Mouse (Mus musculus): ENCODE data around the gene Ric8b. TPM values are rescaled to one million over a fixed set of nuclear protein-coding genes. Genes with fewer than 3 reads are reported as not detected.

The Ric8b gene
- polyA plus RNA-seq, 1 experiment, result 8.7 TPM

DNA sequence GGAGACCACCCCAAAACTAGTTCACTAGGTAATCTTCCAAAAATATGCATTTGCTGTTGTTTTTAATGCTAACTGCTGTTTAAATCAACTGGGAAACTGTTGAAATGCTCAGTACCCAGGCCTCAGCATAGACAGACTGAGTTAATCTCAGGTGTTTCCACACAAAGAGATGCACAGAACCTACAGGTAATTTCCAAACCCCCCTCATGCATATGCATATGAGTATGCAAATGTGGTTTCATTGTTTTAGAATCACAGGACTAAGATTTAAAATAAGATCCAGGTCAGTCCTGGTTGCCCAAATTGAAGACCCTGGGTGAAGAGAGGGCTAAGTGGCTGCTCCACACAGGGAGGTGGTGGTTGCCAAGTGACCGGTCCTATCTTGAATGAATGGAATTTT is 4.3 kb upstream of the Ric8b start:
- Histone ChIP-seq H3ac (ENCODE audit: control insufficient read depth, insufficient read length) (no peak overlapping the region), H3K27me3 (ENCODE audit: control insufficient read depth, insufficient read depth, insufficient read length) (no peaks in the 10 kb centered on the region), H3K36me3 (ENCODE audit: control insufficient read depth, insufficient read depth) (no peaks in the 10 kb centered on the region), H3K79me2 (ENCODE audit: control insufficient read depth, insufficient read depth) (peaks cover 5% of the 10 kb centered on the region), H3K4me3 (no peak overlapping the region), H3K4me2 (ENCODE audit: low read depth) (no peak overlapping the region)
- TF ChIP-seq MAX (IDR thresholded peaks at IDR 0.05; ENCODE audit: low read depth) (no peak), USF1 (IDR thresholded peaks at IDR 0.05; ENCODE audit: low read depth) (no peak), SRF (IDR thresholded peaks at IDR 0.05; ENCODE audit: control insufficient read depth, insufficient read length, low read depth) (no peak), E2F4 (IDR thresholded peaks at IDR 0.05; ENCODE audit: insufficient read depth) (no peak), MYOD1 (IDR thresholded peaks at IDR 0.05; ENCODE audit: control insufficient read depth in 1 of 3, insufficient read length in 2 of 3, low read depth in 2 of 3) (no peak), TCF12 (IDR thresholded peaks at IDR 0.05; ENCODE audit: insufficient read depth, poor library complexity, severe bottlenecking) (no peak), CEBPB (IDR thresholded peaks at IDR 0.05; ENCODE audit: insufficient read depth, poor library complexity, severe bottlenecking) (no peak), REST (IDR thresholded peaks at IDR 0.05; ENCODE audit: insufficient read depth, insufficient read length) (no peak), POLR2A (IDR thresholded peaks at IDR 0.05; ENCODE audit: insufficient read length, low read depth) (no peak), POLR2AphosphoS2 (IDR thresholded peaks at IDR 0.05; ENCODE audit: insufficient read length, low read depth) (no peak), MYOG (IDR thresholded peaks at IDR 0.05; ENCODE audit: control insufficient read depth in 1 of 3, insufficient read depth in 1 of 3, insufficient read length in 2 of 3, low read depth in 2 of 3) (no peak), TCF3 (IDR thresholded peaks at IDR 0.05; ENCODE audit: insufficient read length, low read depth) (no peak)

DNA sequence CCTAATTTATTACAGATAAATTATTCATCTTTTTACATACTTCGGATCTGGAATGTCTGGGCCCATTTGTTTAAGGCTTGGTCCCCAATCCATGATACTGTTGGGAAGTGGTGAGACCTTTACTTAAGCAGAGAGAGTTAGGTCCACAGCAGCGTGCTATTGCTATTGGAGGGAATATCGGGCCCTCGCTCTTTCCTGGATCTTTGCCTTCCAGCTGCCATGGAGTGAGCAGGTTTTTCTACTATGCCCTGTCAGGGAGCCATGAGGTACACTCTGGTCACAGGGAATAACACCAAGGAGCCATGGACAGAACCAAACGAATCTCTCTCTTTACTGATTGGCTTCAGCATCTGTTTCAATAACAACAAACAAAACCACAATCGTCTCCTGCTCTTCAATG is 1.9 kb upstream of the Ric8b start:
- Histone ChIP-seq H3K4me3 (no peak overlapping the region), H3K4me2 (ENCODE audit: low read depth) (no peak overlapping the region), H3K36me3 (ENCODE audit: control insufficient read depth, insufficient read depth) (no peaks in the 10 kb centered on the region), H3ac (ENCODE audit: control insufficient read depth, insufficient read length) (no peak overlapping the region), H3K27me3 (ENCODE audit: control insufficient read depth, insufficient read depth, insufficient read length) (no peaks in the 10 kb centered on the region), H3K79me2 (ENCODE audit: control insufficient read depth, insufficient read depth) (peaks cover 29% of the 10 kb centered on the region)
- no peak for TF ChIP-seq TCF12 (IDR thresholded peaks at IDR 0.05; ENCODE audit: insufficient read depth, poor library complexity, severe bottlenecking)

DNA sequence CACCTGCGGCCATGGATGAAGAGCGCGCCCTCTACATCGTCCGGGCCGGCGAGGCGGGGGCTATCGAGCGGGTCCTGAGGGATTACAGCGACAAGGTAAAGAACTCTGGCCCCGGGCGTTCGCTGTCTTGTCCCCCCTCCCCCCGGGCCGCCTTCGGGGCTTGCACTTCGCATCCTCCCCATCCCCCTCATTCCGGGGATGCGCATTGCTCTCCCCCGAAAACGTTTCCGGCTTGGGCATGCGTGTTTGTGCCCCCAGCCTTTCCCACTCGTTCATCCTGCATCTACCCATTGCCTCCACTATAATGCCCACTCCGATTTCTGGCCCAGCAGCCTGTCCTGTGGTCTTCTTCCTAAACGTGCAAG is 297 bp downstream of the Ric8b start:
- H3ac ChIP-seq (ENCODE audit: control insufficient read depth, insufficient read length), result peak overlapping the region; percentile 48
- no peaks in the 10 kb centered on the region for H3K27me3 ChIP-seq (ENCODE audit: control insufficient read depth, insufficient read depth, insufficient read length)
- peak overlapping the region; percentile 67 for H3K4me3 ChIP-seq
- peak overlapping the region; percentile 86 for H3K4me2 ChIP-seq (ENCODE audit: low read depth)
- peaks cover 5% of the 10 kb centered on the region for H3K36me3 ChIP-seq (ENCODE audit: control insufficient read depth, insufficient read depth)
- H3K79me2 ChIP-seq (ENCODE audit: control insufficient read depth, insufficient read depth), result peaks cover 51% of the 10 kb centered on the region
- TF ChIP-seq POLR2AphosphoS2 (IDR thresholded peaks at IDR 0.05; ENCODE audit: insufficient read length, low read depth), result peak; percentile 3
- no peak for TF ChIP-seq USF1 (IDR thresholded peaks at IDR 0.05; ENCODE audit: low read depth)
- TF ChIP-seq MYOG (IDR thresholded peaks at IDR 0.05; ENCODE audit: control insufficient read depth in 1 of 3, insufficient read depth in 1 of 3, insufficient read length in 2 of 3, low read depth in 2 of 3), result no peak
- TF ChIP-seq CEBPB (IDR thresholded peaks at IDR 0.05; ENCODE audit: insufficient read depth, poor library complexity, severe bottlenecking), result no peak
- TF ChIP-seq TCF12 (IDR thresholded peaks at IDR 0.05; ENCODE audit: insufficient read depth, poor library complexity, severe bottlenecking), result no peak

DNA sequence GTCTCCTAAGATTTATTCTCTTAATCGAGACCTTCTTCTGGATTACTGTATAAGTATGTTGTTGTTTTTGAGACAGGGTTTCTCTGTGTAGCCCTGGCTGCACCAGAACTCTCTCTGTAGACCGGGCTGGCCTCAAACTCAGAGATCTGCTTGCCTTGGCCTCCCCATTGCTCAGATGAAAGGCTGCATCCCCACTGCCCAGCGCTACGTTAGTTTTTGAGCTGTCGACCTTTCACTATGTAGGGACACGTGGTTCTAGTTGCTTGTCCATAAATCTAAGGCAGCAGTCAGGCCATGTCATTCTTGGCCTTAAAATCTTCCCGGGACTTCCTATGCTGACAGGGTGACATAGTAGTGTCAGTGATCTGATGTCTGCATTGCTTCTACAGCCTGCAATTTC is 8.9 kb downstream of the Ric8b start:
- no peaks in the 10 kb centered on the region for H3K27me3 ChIP-seq (ENCODE audit: control insufficient read depth, insufficient read depth, insufficient read length)
- TF ChIP-seq POLR2AphosphoS2 (IDR thresholded peaks at IDR 0.05; ENCODE audit: insufficient read length, low read depth) (no peak), REST (IDR thresholded peaks at IDR 0.05; ENCODE audit: insufficient read depth, insufficient read length) (no peak), TCF3 (IDR thresholded peaks at IDR 0.05; ENCODE audit: insufficient read length, low read depth) (no peak), CEBPB (IDR thresholded peaks at IDR 0.05; ENCODE audit: insufficient read depth, poor library complexity, severe bottlenecking) (no peak), USF1 (IDR thresholded peaks at IDR 0.05; ENCODE audit: low read depth) (no peak), TCF12 (IDR thresholded peaks at IDR 0.05; ENCODE audit: insufficient read depth, poor library complexity, severe bottlenecking) (no peak)
- H3K79me2 ChIP-seq (ENCODE audit: control insufficient read depth, insufficient read depth), result peaks cover 26% of the 10 kb centered on the region
- H3K36me3 ChIP-seq (ENCODE audit: control insufficient read depth, insufficient read depth), result peaks cover 28% of the 10 kb centered on the region
- no peak overlapping the region for H3K4me2 ChIP-seq (ENCODE audit: low read depth)
- no peak overlapping the region for H3K4me3 ChIP-seq
- no peak overlapping the region for H3ac ChIP-seq (ENCODE audit: control insufficient read depth, insufficient read length)

DNA sequence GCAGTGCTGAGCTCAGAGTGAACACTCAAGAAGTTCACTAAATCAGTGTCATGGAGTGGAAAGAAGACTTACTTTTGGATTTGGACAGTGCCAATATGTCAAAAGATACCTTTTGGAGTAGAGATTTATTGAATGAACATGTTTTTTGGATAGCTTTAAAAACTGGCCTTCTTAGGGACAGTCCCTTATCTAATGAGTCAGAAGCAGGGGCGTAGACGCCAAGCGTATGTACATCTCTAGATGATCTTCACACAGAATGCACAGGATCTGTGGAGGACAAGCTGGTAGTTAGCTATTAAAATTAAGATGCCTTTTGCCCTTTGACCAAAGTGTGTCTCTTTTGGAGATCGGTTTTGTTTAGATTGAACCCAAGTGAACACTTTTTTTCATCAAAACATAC is 9.5 kb downstream of the Ric8b start:
- Histone ChIP-seq H3K27me3 (ENCODE audit: control insufficient read depth, insufficient read depth, insufficient read length) (no peaks in the 10 kb centered on the region), H3K4me2 (ENCODE audit: low read depth) (no peak overlapping the region), H3K79me2 (ENCODE audit: control insufficient read depth, insufficient read depth) (peaks cover 20% of the 10 kb centered on the region), H3ac (ENCODE audit: control insufficient read depth, insufficient read length) (no peak overlapping the region), H3K36me3 (ENCODE audit: control insufficient read depth, insufficient read depth) (peaks cover 24% of the 10 kb centered on the region), H3K4me3 (no peak overlapping the region)
- no peak for TF ChIP-seq REST (IDR thresholded peaks at IDR 0.05; ENCODE audit: insufficient read depth, insufficient read length)
- no peak for TF ChIP-seq POLR2AphosphoS2 (IDR thresholded peaks at IDR 0.05; ENCODE audit: insufficient read length, low read depth)
- no peak for TF ChIP-seq MYOG (IDR thresholded peaks at IDR 0.05; ENCODE audit: control insufficient read depth in 1 of 3, insufficient read depth in 1 of 3, insufficient read length in 2 of 3, low read depth in 2 of 3)
- TF ChIP-seq POLR2A (IDR thresholded peaks at IDR 0.05; ENCODE audit: insufficient read length, low read depth), result no peak
- TF ChIP-seq SRF (IDR thresholded peaks at IDR 0.05; ENCODE audit: control insufficient read depth, insufficient read length, low read depth), result no peak

DNA sequence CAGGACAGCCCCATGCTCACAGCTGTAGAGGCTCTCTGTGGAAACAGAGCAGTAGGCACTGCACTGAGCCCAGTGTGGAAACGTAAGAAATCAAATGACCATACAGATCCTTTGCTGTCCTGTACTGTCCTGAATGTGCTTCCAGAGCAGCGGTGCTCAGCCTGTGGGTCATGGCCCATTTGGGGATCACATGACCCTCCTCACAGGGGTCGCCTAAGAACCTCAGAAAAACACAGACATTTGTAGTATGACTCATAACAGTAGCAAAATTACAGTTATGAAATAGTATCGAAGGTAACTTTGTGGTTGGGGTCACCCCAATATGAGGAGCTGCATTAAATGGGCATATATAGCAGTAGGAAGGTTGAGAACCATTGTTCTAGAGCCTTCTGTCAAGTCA is 11.0 kb downstream of the Ric8b start:
- Histone ChIP-seq H3K27me3 (ENCODE audit: control insufficient read depth, insufficient read depth, insufficient read length) (no peaks in the 10 kb centered on the region), H3K79me2 (ENCODE audit: control insufficient read depth, insufficient read depth) (peaks cover 7% of the 10 kb centered on the region), H3K4me2 (ENCODE audit: low read depth) (no peak overlapping the region), H3ac (ENCODE audit: control insufficient read depth, insufficient read length) (no peak overlapping the region), H3K36me3 (ENCODE audit: control insufficient read depth, insufficient read depth) (peaks cover 23% of the 10 kb centered on the region), H3K4me3 (no peak overlapping the region)
- no peak for TF ChIP-seq MYOD1 (IDR thresholded peaks at IDR 0.05; ENCODE audit: control insufficient read depth in 1 of 3, insufficient read length in 2 of 3, low read depth in 2 of 3)
- TF ChIP-seq REST (IDR thresholded peaks at IDR 0.05; ENCODE audit: insufficient read depth, insufficient read length), result no peak
- no peak for TF ChIP-seq USF1 (IDR thresholded peaks at IDR 0.05; ENCODE audit: low read depth)
- TF ChIP-seq E2F4 (IDR thresholded peaks at IDR 0.05; ENCODE audit: insufficient read depth), result no peak
- TF ChIP-seq POLR2AphosphoS2 (IDR thresholded peaks at IDR 0.05; ENCODE audit: insufficient read length, low read depth), result no peak
- no peak for TF ChIP-seq POLR2A (IDR thresholded peaks at IDR 0.05; ENCODE audit: insufficient read length, low read depth)
- no peak for TF ChIP-seq TCF3 (IDR thresholded peaks at IDR 0.05; ENCODE audit: insufficient read length, low read depth)
- no peak for TF ChIP-seq MYOG (IDR thresholded peaks at IDR 0.05; ENCODE audit: control insufficient read depth in 1 of 3, insufficient read depth in 1 of 3, insufficient read length in 2 of 3, low read depth in 2 of 3)
- TF ChIP-seq CEBPB (IDR thresholded peaks at IDR 0.05; ENCODE audit: insufficient read depth, poor library complexity, severe bottlenecking), result no peak
- TF ChIP-seq TCF12 (IDR thresholded peaks at IDR 0.05; ENCODE audit: insufficient read depth, poor library complexity, severe bottlenecking), result no peak
- no peak for TF ChIP-seq SRF (IDR thresholded peaks at IDR 0.05; ENCODE audit: control insufficient read depth, insufficient read length, low read depth)
- TF ChIP-seq MAX (IDR thresholded peaks at IDR 0.05; ENCODE audit: low read depth), result no peak
